Mouse (Mus musculus) stomach, postnatal 0 days (tissue): ENCODE measurements around the gene Elp5.

ENCODE experiments used
- CTCF ChIP-seq: IDR thresholded peaks from 2 replicates; pipeline ENCODE4 v1.5.1; 2016; ENCODE audit warnings: antibody characterized with exemption, low read depth, mild to moderate bottlenecking, moderate library complexity
- EP300 ChIP-seq: optimal IDR thresholded peaks from 2 replicates; pipeline ENCODE3; 2016; ENCODE audit warnings: antibody characterized with exemption

DNA sequence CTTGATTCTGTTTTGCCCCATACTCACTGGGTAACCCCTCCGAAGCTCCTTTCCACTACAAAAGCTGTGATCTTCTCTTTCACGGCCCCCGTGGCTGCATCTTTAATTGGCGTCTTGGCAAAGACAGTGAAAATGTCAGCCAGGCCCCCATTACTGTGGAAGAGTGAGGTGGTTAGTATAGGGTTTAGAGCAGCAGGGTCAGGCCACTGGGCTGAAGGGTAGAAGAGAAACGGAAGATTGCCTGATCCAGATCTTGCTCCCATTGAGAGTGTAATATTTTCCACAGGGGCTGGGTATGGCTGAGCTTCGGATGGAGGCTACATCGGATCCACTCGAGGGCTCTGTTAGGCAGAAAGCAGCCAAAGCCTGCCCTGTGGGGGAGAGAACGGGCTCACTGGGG is 30.6 kb upstream of the Elp5 start:
- no peak for TF ChIP-seq EP300
- TF ChIP-seq CTCF = no peak
